Mouse (Mus musculus) v-Abl transformed pro-B cells (cell line): ENCODE data around the gene Slc9a1.

Experiments
- in situ Hi-C, 2 experiments: fragments of 400-800 bp; cut with MboI; formaldehyde crosslinking; loops; one replicate each; pipeline ENCODE4 v1.15.1; 2025; ENCODE audit not compliant: unreplicated experiment in 2 of 2

Slc9a1 gene

GRCm38 (mm10) chr4:133398619-133399018 is 29.1 kb downstream of the Slc9a1 start:
- in situ Hi-C loops: no loop called here

DNA sequence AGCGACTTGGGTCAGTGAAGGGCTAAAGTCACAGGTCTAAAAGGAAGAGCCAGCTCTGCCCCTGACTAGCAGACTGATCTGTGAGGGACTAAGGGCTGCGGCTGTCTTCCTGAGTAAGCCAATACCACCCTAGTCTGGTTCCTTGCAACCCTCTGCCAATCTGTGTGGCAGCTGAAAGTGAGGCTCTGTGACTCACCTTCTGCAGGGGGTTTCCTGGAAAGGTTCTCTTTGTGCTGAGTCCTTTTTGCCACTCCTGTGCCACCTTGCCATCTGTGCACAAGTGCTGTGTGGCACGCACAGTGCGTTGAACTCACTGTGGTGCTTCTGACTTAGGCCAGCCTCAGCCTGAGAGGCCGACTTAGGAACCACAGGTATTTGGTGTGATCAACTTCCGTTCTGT is 30.0 kb downstream of the Slc9a1 start:
- in situ Hi-C loops: no loop called here

GRCm38 (mm10) chr4:133400098-133400497 is 30.6 kb downstream of the Slc9a1 start:
- in situ Hi-C loops: no loop called here

GRCm38 (mm10) chr4:133402011-133402410 is 32.5 kb downstream of the Slc9a1 start:
- in situ Hi-C loops: no loop called here

- in situ Hi-C loops: no loop called here
These were observed 34.2 kb downstream of the Slc9a1 start for GRCm38 (mm10) chr4:133403611-133404228.

- in situ Hi-C loops: no loop called here
These were observed 34.8 kb downstream of the Slc9a1 start for GRCm38 (mm10) chr4:133404256-133404655.

DNA sequence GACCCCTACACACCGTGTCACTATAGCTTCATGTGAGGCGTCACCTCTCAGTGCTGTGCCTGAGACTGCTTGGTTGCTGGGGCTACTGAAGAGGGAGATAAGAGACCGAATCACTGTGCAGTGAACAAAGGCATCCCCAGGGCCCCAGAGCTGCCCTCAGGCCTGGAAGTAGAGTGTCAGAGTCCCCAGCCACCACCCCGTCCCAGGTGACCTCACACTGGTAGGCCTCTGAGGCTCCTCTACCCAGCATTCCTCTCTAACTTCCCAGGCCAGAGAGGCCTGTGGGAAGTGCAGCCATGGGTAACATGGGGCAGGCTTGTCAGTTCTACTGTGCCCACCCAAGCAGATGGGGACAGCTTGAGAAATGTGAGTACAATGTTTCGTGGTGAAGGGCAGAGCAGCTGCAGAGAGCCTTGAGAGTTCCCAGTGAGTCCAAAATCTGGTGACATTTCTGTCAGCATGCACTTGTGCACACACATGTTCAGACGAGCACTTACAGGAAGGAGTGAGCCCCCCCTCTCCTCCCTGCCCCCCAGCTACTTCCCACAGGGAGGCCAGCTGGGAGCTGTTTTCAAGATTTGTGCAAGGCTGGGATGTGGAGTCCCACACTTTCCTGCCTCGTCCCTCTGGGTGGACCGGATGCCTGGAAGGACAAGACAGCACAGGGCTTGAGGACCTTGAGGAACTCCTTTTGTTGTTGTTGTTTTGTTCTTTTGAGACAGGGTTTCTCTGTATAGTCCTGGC is 37.0 kb downstream of the Slc9a1 start:
- in situ Hi-C loops: no loop called here

DNA sequence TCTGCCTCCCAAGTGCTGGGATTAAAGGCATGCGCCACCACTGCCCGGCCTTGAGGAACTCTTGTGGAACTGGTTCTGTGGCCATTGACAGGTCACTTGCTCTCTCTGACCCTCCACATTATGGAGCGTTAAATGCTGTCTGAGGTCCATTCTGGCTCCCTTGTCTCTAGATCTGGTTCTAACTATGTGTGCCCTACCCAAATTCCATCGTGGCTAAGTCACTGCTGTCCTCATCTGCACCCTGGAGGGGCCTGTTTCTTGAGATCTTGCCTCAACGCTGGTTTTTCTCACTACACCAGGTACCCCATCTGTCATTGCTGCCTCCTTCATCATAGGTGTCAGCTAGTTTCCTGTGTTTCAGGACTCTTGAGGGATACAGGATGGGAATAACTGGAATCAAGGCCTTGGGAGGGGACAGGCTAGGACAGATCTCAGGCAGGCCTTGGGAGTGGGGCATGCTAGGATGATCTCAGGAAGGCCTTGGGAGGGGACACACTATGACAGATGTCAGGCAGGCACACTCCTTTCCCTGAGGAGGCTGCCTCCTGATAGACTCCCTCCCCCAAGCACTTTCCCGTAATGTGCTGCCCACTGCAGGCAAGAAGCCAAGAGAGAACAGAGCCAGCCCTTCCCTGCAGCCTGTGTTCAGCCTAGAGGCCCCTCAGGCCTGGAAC is 37.7 kb downstream of the Slc9a1 start:
- in situ Hi-C loops: no loop called here

GRCm38 (mm10) chr4:133408006-133408405 is 38.5 kb downstream of the Slc9a1 start:
- in situ Hi-C loops: no loop called here

GRCm38 (mm10) chr4:133410994-133411393 is 41.5 kb downstream of the Slc9a1 start:
- in situ Hi-C loops: loop anchor here (5.0 kb wide), 2 partner anchors 39 to 41 kb away; no protein-coding TSS in a partner anchor

- in situ Hi-C loops: loop anchor here (5.0 kb wide), 2 partner anchors 40 kb away; no protein-coding TSS in a partner anchor
These were observed 42.6 kb downstream of the Slc9a1 start for GRCm38 (mm10) chr4:133412096-133412495.

- in situ Hi-C loops: loop anchor here (5.0 kb wide), 2 partner anchors 39 to 41 kb away; no protein-coding TSS in a partner anchor
These were observed 43.4 kb downstream of the Slc9a1 start for GRCm38 (mm10) chr4:133412575-133413540.

DNA sequence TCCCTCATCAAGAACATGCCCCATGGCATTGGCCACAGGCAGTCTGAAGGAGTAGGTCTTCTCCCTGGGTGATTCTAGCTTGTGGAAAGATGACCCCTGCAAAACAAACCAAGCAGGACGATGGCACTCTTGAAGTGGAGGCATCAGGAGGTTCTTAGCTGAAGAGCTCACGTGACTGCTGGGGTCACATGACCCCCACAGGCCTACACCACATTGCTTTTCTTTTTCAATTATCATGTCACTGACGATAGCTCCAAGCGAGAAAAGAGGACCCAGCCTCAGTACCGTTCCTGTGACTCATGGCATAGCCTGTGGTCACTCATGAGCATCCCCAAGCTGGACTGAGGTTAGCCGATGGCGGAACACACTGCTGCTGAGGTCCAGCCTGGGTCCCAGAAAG is 44.1 kb downstream of the Slc9a1 start:
- in situ Hi-C loops: loop anchor here (5.0 kb wide), 2 partner anchors 39 to 41 kb away; no protein-coding TSS in a partner anchor

GRCm38 (mm10) chr4:133414920-133415319 is 45.4 kb downstream of the Slc9a1 start:
- in situ Hi-C loops: loop anchor here (5.0 kb wide), 2 partner anchors 37 to 43 kb away; no protein-coding TSS in a partner anchor

- in situ Hi-C loops: loop anchor here (5.0 to 10.0 kb wide), 4 partner anchors 38 to 115 kb away; no protein-coding TSS in a partner anchor
These were observed 50.0 kb downstream of the Slc9a1 start for GRCm38 (mm10) chr4:133419312-133420004.

DNA sequence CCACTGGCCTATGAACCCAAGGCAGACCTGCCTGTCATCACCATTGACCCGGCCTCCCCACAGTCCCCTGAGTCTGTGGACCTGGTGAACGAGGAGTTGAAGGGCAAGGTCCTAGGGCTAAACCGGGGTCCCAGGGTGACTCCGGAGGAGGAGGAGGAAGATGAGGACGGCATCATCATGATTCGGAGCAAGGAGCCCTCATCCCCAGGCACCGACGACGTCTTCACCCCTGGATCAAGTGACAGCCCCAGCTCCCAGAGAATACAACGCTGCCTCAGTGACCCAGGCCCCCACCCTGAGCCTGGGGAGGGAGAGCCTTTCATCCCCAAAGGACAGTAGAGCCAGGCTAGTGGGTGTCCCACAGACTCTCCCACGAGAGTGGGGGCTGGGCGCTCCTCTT is 52.5 kb downstream of the Slc9a1 start:
- in situ Hi-C loops: loop anchor here (5.0 to 10.0 kb wide), 4 partner anchors 35 to 117 kb away; no protein-coding TSS in a partner anchor

- in situ Hi-C loops: loop anchor here (5.0 to 10.0 kb wide), 4 partner anchors 35 to 118 kb away; no protein-coding TSS in a partner anchor
These were observed 53.1 kb downstream of the Slc9a1 start for GRCm38 (mm10) chr4:133422601-133423000.

DNA sequence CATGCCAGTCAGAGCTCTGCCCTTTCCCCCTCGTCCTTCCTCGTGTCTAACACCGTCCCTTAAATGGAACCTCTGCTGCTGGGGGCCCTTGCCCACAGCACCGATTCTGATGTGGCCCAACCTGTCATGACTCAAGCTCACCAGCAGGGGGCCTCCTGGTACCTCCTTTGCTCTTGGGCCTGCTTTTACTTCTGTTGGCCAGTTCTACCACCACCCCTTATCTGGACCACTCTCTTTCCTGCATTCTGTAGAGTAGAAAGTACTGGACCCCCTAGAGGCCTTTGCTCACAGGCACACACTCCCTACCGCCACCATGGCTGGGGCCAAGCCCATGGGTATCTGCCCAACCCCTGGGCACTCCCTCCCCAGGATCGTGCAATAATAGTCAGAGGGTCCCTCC is 53.6 kb downstream of the Slc9a1 start:
- in situ Hi-C loops: loop anchor here (5.0 to 10.0 kb wide), 4 partner anchors 34 to 118 kb away; no protein-coding TSS in a partner anchor

DNA sequence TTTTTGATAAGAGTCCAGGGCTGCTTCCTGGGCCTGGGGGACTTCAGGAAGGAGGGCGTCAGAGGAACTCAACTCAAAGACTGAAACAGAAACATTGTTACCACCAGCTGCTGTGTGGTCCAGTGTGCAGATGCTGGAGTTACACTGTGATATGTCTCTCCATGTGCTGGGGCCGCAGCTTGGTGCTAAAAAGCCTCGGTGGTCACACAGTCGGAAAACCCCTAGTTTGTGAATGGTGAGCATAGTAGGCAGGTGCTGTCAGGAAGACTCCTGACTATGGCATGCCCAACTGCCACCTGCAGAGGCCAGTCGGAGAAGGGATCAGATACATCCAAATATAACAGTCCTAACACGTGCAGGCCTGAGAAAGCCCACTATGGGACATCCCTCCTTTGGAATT is 54.2 kb downstream of the Slc9a1 start:
- in situ Hi-C loops: loop anchor here (5.0 to 10.0 kb wide), 4 partner anchors 34 to 119 kb away; no protein-coding TSS in a partner anchor
